Comparison of ENCODE assay signal across 8 mouse cellular contexts in genomic region chr1:181210147-181210546, GRCm38 (mm10). TPM values are rescaled to one million over a fixed set of nuclear protein-coding genes. Genes with fewer than 3 reads are reported as not detected.
DNase-seq lines count a peak whose midpoint lies in the region; ATAC-seq and TF ChIP-seq lines count a peak whose summit lies in the region.

No protein-coding gene starts in this region.

- ATAC-seq in hindbrain, embryonic 14.5 days (ENCODE audit: low FRiP score), result no peak
- peak; percentile 2; the same call in 1 of the 2 replicates for ATAC-seq in midbrain, embryonic 16.5 days

- TF ChIP-seq CTCF in left cerebral cortex, adult 2 months (IDR thresholded peaks at IDR 0.05), result no peak

- 19% methylated on average over 4 of the region's 4 CpGs for WGBS in hindbrain, embryonic 14.5 days
- WGBS in midbrain, embryonic 16.5 days, result 20% methylated on average over 4 of the region's 4 CpGs

- H3K27me3 ChIP-seq in hindbrain, embryonic 14.5 days (ENCODE audit: control insufficient read depth, insufficient read depth, low read length), result no peaks in the 10 kb centered on the region
- H3K27me3 ChIP-seq in midbrain, embryonic 16.5 days (ENCODE audit: control insufficient read depth, insufficient read depth, low read depth, low read length), result no peaks in the 10 kb centered on the region

- peaks cover 29% of the 10 kb centered on the region for H3K36me3 ChIP-seq in hindbrain, embryonic 14.5 days (replicated peaks; ENCODE audit: control insufficient read depth, insufficient read depth)
- H3K36me3 ChIP-seq in midbrain, embryonic 16.5 days (ENCODE audit: control insufficient read depth, insufficient read depth, low read length), result 0 out of 2 replicates have a peak, but pooled peaks cover 6% of the 10 kb centered on the region

- peak overlapping the region; percentile 81 for H3K4me3 ChIP-seq in left cerebral cortex, adult 2 months
- H3K4me3 ChIP-seq in hindbrain, embryonic 14.5 days (replicated peaks; ENCODE audit: low read length), result peak overlapping the region; percentile 99
- peak overlapping the region; percentile 97 for H3K4me3 ChIP-seq in midbrain, embryonic 16.5 days (ENCODE audit: low read depth, low read length)

- no peak overlapping the region for H3K27ac ChIP-seq in left cerebral cortex, adult 2 months
- H3K27ac ChIP-seq in hindbrain, embryonic 14.5 days, result peak overlapping the region; percentile 93; the same call in 1 of the 2 replicates
- no peak overlapping the region for H3K27ac ChIP-seq in midbrain, embryonic 16.5 days (ENCODE audit: low read length)

- peak overlapping the region; percentile 98 for H3K9ac ChIP-seq in hindbrain, embryonic 14.5 days
- H3K9ac ChIP-seq in midbrain, embryonic 16.5 days (ENCODE audit: low read depth, low read length), result peak overlapping the region; percentile 97

- peak overlapping the region; percentile 85 for H3K4me2 ChIP-seq in hindbrain, embryonic 14.5 days (replicated peaks)
- H3K4me2 ChIP-seq in midbrain, embryonic 16.5 days (ENCODE audit: low read length), result peak overlapping the region; percentile 82

- no peak for DNase-seq in left cerebral cortex, adult 2 months (ENCODE audit: extremely low spot score in 1 of 2, low spot score in 2 of 2)
- no peak for DNase-seq in left cerebral cortex, postnatal 36 days (ENCODE audit: low spot score in 2 of 2)
- DNase-seq in brain, adult 2 months (ENCODE audit: low read depth, low spot score), result peak; percentile 17
- no peak for DNase-seq in hindbrain, embryonic 14.5 days (ENCODE audit: low spot score)
- DNase-seq in left cerebral cortex, postnatal 10 days (ENCODE audit: extremely low spot score in 1 of 2, low spot score in 2 of 2), result no peak
- DNase-seq in left cerebral cortex, adult 9 months (ENCODE audit: low spot score in 2 of 2), result no peak
- no peak for DNase-seq in embryo, embryonic 11 days

- peaks cover 23% of the 10 kb centered on the region for H3K4me1 ChIP-seq in hindbrain, embryonic 14.5 days (replicated peaks; ENCODE audit: control insufficient read depth, insufficient read depth, low read length)
- peaks cover 24% of the 10 kb centered on the region for H3K4me1 ChIP-seq in midbrain, embryonic 16.5 days (ENCODE audit: control insufficient read depth, insufficient read depth, low read length)

- no peaks in the 10 kb centered on the region for H3K9me3 ChIP-seq in hindbrain, embryonic 14.5 days (ENCODE audit: control insufficient read depth, low read length)
- H3K9me3 ChIP-seq in midbrain, embryonic 16.5 days (replicated peaks; ENCODE audit: control insufficient read depth, low read length, poor library complexity, severe bottlenecking), result no peaks in the 10 kb centered on the region

- intact Hi-C loops in left cerebral cortex, adult 2 months (cut with DNase I), result loop anchor here (2.0 kb wide), 1 partner anchor 335 kb away; no protein-coding TSS in a partner anchor
- intact Hi-C loops in left cerebral cortex, postnatal 36 days (cut with DNase I), result no loop called here
- intact Hi-C loops in left cerebral cortex, postnatal 10 days (cut with DNase I), result no loop called here

RNA-seq across cellular contexts. Expression of gene Wdr26, which starts 1.7 kb away (rescaled TPM):
- total RNA-seq in left cerebral cortex, adult 2 months (2021), result 100 to 1,000 TPM; 105 to 110 TPM
- 100 to 1,000 TPM in 1 of 2 experiments, 10 to 100 TPM in 1; 98.1 to 119 TPM for total RNA-seq in left cerebral cortex, postnatal 36 days (2021)
- polyA plus RNA-seq in hindbrain, embryonic 14.5 days (2014; fragmentation: Nextera tagmentation; extraction: Ambion mirVana), result 45.7 and 49.8 TPM in 2 replicates
- polyA plus RNA-seq in midbrain, embryonic 16.5 days (2015; fragmentation: Nextera tagmentation; extraction: Ambion mirVana), result 32.7 and 33.7 TPM in 2 replicates
- 100 to 1,000 TPM; 126 to 131 TPM for total RNA-seq in left cerebral cortex, postnatal 10 days (2021)
